Mouse (Mus musculus) embryonic fibroblast, embryonic 13.5 days (primary cell): ENCODE measurements around the gene Oxsr1.

Experiments
- CTCF ChIP-seq: IDR thresholded peaks from 2 replicates; pipeline ENCODE4 v1.5.1; 2011; ENCODE audit warnings: mild to moderate bottlenecking, control low read depth, low read length, moderate library complexity, borderline replicate concordance; ENCODE audit not compliant: insufficient read depth
- POLR2A ChIP-seq: IDR thresholded peaks from 2 replicates; pipeline ENCODE4 v1.6.1; 2011; ENCODE audit warnings: low read depth, mild to moderate bottlenecking, control low read depth, low read length, moderate library complexity

DNA sequence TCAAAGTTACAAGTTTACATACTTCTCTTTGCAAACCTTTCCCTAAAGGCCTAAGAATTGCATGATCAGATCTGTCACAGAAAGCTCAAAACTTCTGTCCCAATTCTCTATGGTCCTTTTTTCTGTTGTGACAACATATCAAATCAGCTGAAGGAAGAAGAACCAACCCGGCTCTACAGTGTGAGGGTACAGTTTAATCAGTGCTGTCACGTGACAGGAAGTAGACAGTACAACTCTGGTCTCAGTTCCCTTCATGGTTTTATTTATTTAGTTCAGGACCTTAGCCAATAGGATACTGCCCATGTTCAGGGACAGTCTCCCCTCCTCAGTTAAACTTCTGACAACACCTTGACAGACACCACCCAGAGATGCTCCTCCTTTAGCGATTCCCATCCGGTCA lies 102.0 kb downstream of the Oxsr1 start:
- TF ChIP-seq CTCF (no peak), POLR2A (no peak)
